Mouse (Mus musculus) kidney, adult 8-10 months (tissue): ENCODE measurements around the gene Tmc2.

Experiments
- DNase-seq, 2 experiments: peaks; one replicate each; pipeline ENCODE4 v3.0.0; 2022

Tmc2 gene

GRCm38 (mm10) chr2:130303014-130303413 is 108.0 kb downstream of the Tmc2 start:
- DNase-seq = no peak
